Mouse (Mus musculus): ENCODE measurements around the gene Nln. TPM values are rescaled to one million over a fixed set of nuclear protein-coding genes. Genes with fewer than 3 reads are reported as not detected.
A peak's percentile ranks its signal among the peaks of the same experiment; 100 is the strongest.

Gene Nln
- polyA plus RNA-seq, 1 experiment = 10.8 TPM

GRCm38 (mm10) chr13:104076993-104077392, 32.4 kb downstream of the Nln start:
- no peaks in the 10 kb centered on the region for H3K79me2 ChIP-seq (ENCODE audit: control insufficient read depth, insufficient read depth)
- TF ChIP-seq POLR2A (IDR thresholded peaks at IDR 0.05; ENCODE audit: insufficient read length, low read depth) = no peak
- no peak for TF ChIP-seq SRF (IDR thresholded peaks at IDR 0.05; ENCODE audit: control insufficient read depth, insufficient read length, low read depth)
- TF ChIP-seq REST (IDR thresholded peaks at IDR 0.05; ENCODE audit: insufficient read depth, insufficient read length) = no peak
- TF ChIP-seq E2F4 (IDR thresholded peaks at IDR 0.05; ENCODE audit: insufficient read depth) = no peak
- TF ChIP-seq POLR2AphosphoS2 (IDR thresholded peaks at IDR 0.05; ENCODE audit: insufficient read length, low read depth) = no peak
- no peak for TF ChIP-seq TCF3 (IDR thresholded peaks at IDR 0.05; ENCODE audit: insufficient read length, low read depth)
- no peak for TF ChIP-seq CEBPB (IDR thresholded peaks at IDR 0.05; ENCODE audit: insufficient read depth, poor library complexity, severe bottlenecking)
- no peak for TF ChIP-seq MAX (IDR thresholded peaks at IDR 0.05; ENCODE audit: low read depth)
- TF ChIP-seq USF1 (IDR thresholded peaks at IDR 0.05; ENCODE audit: low read depth) = no peak
- no peak for TF ChIP-seq MYOG (IDR thresholded peaks at IDR 0.05; ENCODE audit: control insufficient read depth in 1 of 3, insufficient read depth in 1 of 3, insufficient read length in 2 of 3, low read depth in 2 of 3)
- no peaks in the 10 kb centered on the region for H3K27me3 ChIP-seq (ENCODE audit: control insufficient read depth, insufficient read depth, insufficient read length)
- no peak overlapping the region for H3K4me3 ChIP-seq
- H3K36me3 ChIP-seq (ENCODE audit: control insufficient read depth, insufficient read depth) = no peaks in the 10 kb centered on the region
- H3ac ChIP-seq (ENCODE audit: control insufficient read depth, insufficient read length) = no peak overlapping the region
- no peak overlapping the region for H3K4me2 ChIP-seq (ENCODE audit: low read depth)

GRCm38 (mm10) chr13:104074731-104075130, 34.7 kb downstream of the Nln start:
- H3K27me3 ChIP-seq (ENCODE audit: control insufficient read depth, insufficient read depth, insufficient read length) = no peaks in the 10 kb centered on the region
- H3ac ChIP-seq (ENCODE audit: control insufficient read depth, insufficient read length) = no peak overlapping the region
- H3K79me2 ChIP-seq (ENCODE audit: control insufficient read depth, insufficient read depth) = no peaks in the 10 kb centered on the region
- H3K36me3 ChIP-seq (ENCODE audit: control insufficient read depth, insufficient read depth) = no peaks in the 10 kb centered on the region
- H3K4me3 ChIP-seq = no peak overlapping the region
- H3K4me2 ChIP-seq (ENCODE audit: low read depth) = peak overlapping the region; percentile 24
- TF ChIP-seq TCF3 (IDR thresholded peaks at IDR 0.05; ENCODE audit: insufficient read length, low read depth) = no peak
- TF ChIP-seq POLR2AphosphoS2 (IDR thresholded peaks at IDR 0.05; ENCODE audit: insufficient read length, low read depth) = no peak
- no peak for TF ChIP-seq MAX (IDR thresholded peaks at IDR 0.05; ENCODE audit: low read depth)
- no peak for TF ChIP-seq MYOG (IDR thresholded peaks at IDR 0.05; ENCODE audit: control insufficient read depth in 1 of 3, insufficient read depth in 1 of 3, insufficient read length in 2 of 3, low read depth in 2 of 3)
- no peak for TF ChIP-seq SRF (IDR thresholded peaks at IDR 0.05; ENCODE audit: control insufficient read depth, insufficient read length, low read depth)
- no peak for TF ChIP-seq E2F4 (IDR thresholded peaks at IDR 0.05; ENCODE audit: insufficient read depth)
- no peak for TF ChIP-seq TCF12 (IDR thresholded peaks at IDR 0.05; ENCODE audit: insufficient read depth, poor library complexity, severe bottlenecking)
- no peak for TF ChIP-seq POLR2A (IDR thresholded peaks at IDR 0.05; ENCODE audit: insufficient read length, low read depth)
- no peak for TF ChIP-seq REST (IDR thresholded peaks at IDR 0.05; ENCODE audit: insufficient read depth, insufficient read length)
- no peak for TF ChIP-seq CEBPB (IDR thresholded peaks at IDR 0.05; ENCODE audit: insufficient read depth, poor library complexity, severe bottlenecking)
- no peak for TF ChIP-seq MYOD1 (IDR thresholded peaks at IDR 0.05; ENCODE audit: control insufficient read depth in 1 of 3, insufficient read length in 2 of 3, low read depth in 2 of 3)
- TF ChIP-seq USF1 (IDR thresholded peaks at IDR 0.05; ENCODE audit: low read depth) = no peak

DNA sequence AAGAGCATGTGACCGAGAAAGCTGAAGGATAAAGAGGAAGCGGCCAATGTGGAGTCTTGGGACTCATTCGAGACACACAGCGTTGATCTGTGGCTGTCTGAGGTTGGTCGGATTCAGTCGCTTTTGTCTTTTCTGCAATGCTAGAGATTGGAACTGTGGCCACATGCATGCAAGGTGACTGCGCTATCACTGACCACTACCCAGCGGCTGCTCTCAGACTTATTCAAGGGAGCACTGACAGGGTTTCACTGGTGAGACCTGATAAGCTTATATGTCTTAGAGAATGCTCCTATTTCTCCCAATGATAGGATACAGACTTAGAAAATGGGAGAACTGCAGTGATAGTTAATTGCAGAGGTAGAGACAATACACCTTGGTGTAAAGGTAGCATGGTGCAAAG, 35.2 kb downstream of the Nln start:
- Histone ChIP-seq H3K79me2 (ENCODE audit: control insufficient read depth, insufficient read depth) (no peaks in the 10 kb centered on the region), H3K4me2 (ENCODE audit: low read depth) (peak overlapping the region; percentile 8)
- TF ChIP-seq TCF12 (IDR thresholded peaks at IDR 0.05; ENCODE audit: insufficient read depth, poor library complexity, severe bottlenecking) (no peak), E2F4 (IDR thresholded peaks at IDR 0.05; ENCODE audit: insufficient read depth) (no peak), CEBPB (IDR thresholded peaks at IDR 0.05; ENCODE audit: insufficient read depth, poor library complexity, severe bottlenecking) (no peak), REST (IDR thresholded peaks at IDR 0.05; ENCODE audit: insufficient read depth, insufficient read length) (no peak), SRF (IDR thresholded peaks at IDR 0.05; ENCODE audit: control insufficient read depth, insufficient read length, low read depth) (no peak), MYOD1 (IDR thresholded peaks at IDR 0.05; ENCODE audit: control insufficient read depth in 1 of 3, insufficient read length in 2 of 3, low read depth in 2 of 3) (no peak), POLR2A (IDR thresholded peaks at IDR 0.05; ENCODE audit: insufficient read length, low read depth) (no peak), MAX (IDR thresholded peaks at IDR 0.05; ENCODE audit: low read depth) (no peak), MYOG (IDR thresholded peaks at IDR 0.05; ENCODE audit: control insufficient read depth in 1 of 3, insufficient read depth in 1 of 3, insufficient read length in 2 of 3, low read depth in 2 of 3) (no peak), TCF3 (IDR thresholded peaks at IDR 0.05; ENCODE audit: insufficient read length, low read depth) (no peak), USF1 (IDR thresholded peaks at IDR 0.05; ENCODE audit: low read depth) (no peak), POLR2AphosphoS2 (IDR thresholded peaks at IDR 0.05; ENCODE audit: insufficient read length, low read depth) (no peak)

GRCm38 (mm10) chr13:104072351-104072750, 37.1 kb downstream of the Nln start:
- Histone ChIP-seq H3K79me2 (ENCODE audit: control insufficient read depth, insufficient read depth) (no peaks in the 10 kb centered on the region), H3K27me3 (ENCODE audit: control insufficient read depth, insufficient read depth, insufficient read length) (no peaks in the 10 kb centered on the region), H3K36me3 (ENCODE audit: control insufficient read depth, insufficient read depth) (no peaks in the 10 kb centered on the region), H3K4me3 (no peak overlapping the region), H3K4me2 (ENCODE audit: low read depth) (no peak overlapping the region), H3ac (ENCODE audit: control insufficient read depth, insufficient read length) (no peak overlapping the region)
- TF ChIP-seq TCF12 (IDR thresholded peaks at IDR 0.05; ENCODE audit: insufficient read depth, poor library complexity, severe bottlenecking) (no peak), MYOG (IDR thresholded peaks at IDR 0.05; ENCODE audit: control insufficient read depth in 1 of 3, insufficient read depth in 1 of 3, insufficient read length in 2 of 3, low read depth in 2 of 3) (no peak), E2F4 (IDR thresholded peaks at IDR 0.05; ENCODE audit: insufficient read depth) (no peak), MAX (IDR thresholded peaks at IDR 0.05; ENCODE audit: low read depth) (no peak), REST (IDR thresholded peaks at IDR 0.05; ENCODE audit: insufficient read depth, insufficient read length) (no peak), POLR2A (IDR thresholded peaks at IDR 0.05; ENCODE audit: insufficient read length, low read depth) (no peak), TCF3 (IDR thresholded peaks at IDR 0.05; ENCODE audit: insufficient read length, low read depth) (no peak), USF1 (IDR thresholded peaks at IDR 0.05; ENCODE audit: low read depth) (no peak), SRF (IDR thresholded peaks at IDR 0.05; ENCODE audit: control insufficient read depth, insufficient read length, low read depth) (no peak), CEBPB (IDR thresholded peaks at IDR 0.05; ENCODE audit: insufficient read depth, poor library complexity, severe bottlenecking) (no peak), MYOD1 (IDR thresholded peaks at IDR 0.05; ENCODE audit: control insufficient read depth in 1 of 3, insufficient read length in 2 of 3, low read depth in 2 of 3) (no peak), POLR2AphosphoS2 (IDR thresholded peaks at IDR 0.05; ENCODE audit: insufficient read length, low read depth) (no peak)

More for the DNA sequence above, 35.2 kb downstream of the Nln start:
- Histone ChIP-seq H3ac (ENCODE audit: control insufficient read depth, insufficient read length) (no peak overlapping the region), H3K27me3 (ENCODE audit: control insufficient read depth, insufficient read depth, insufficient read length) (no peaks in the 10 kb centered on the region), H3K36me3 (ENCODE audit: control insufficient read depth, insufficient read depth) (no peaks in the 10 kb centered on the region), H3K4me3 (no peak overlapping the region)
